Mouse (Mus musculus): ENCODE measurements at regions not wholly inside any gene's neighbourhood (a gene's known extent, or its start where the extent isn't known, plus 50 kb on each side); places are given as distances from the start of the nearest gene placed in this dataset.

DNA sequence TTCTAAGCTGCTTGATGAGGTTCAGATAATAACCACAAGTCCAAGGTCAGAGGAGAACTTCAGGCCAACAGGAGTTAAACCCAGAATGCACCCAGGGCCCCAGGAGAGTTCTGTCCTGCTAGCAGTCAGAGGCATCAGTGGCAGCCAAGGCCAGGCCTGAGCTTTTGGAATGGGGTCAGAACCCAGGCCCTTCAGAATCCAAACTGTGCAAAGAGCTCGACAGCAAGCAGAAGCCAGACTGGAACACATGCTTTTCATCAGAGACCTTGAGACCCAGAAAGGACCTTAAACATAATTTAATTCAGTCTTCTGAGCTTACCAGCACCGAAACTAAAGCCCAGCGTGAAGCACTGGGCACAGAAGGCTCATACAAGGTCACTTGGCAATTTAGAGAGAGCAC, 139.9 kb upstream of the Bcl6 start:
- TF ChIP-seq POLR2A (IDR thresholded peaks at IDR 0.05; ENCODE audit: borderline replicate concordance, control insufficient read depth, low read depth, low read length) = no peak
- TF ChIP-seq CTCF (IDR thresholded peaks at IDR 0.05; ENCODE audit: control insufficient read depth, insufficient read depth, low read length) = no peak
